In genomic region chrX:11901791-11902190, GRCm38 (mm10) we compare ENCODE assay signal across 23 mouse cellular contexts.
A peak's percentile ranks its signal among the peaks of the same experiment; 100 is the strongest.
DNase-seq lines count a peak whose midpoint lies in the region; ATAC-seq and TF ChIP-seq lines count a peak whose summit lies in the region.
"Had no signal": no experiment of that assay in that cellular context is flagged by ENCODE, and none has a peak within 500 bp of the region (broad histone marks: within the 10 kb centered on the region; RNA-seq: fewer than 3 reads in every experiment).

No protein-coding gene starts in this region.

- H3K27ac ChIP-seq in lung, embryonic 14.5 days (ENCODE audit: low read depth) = no peak overlapping the region
- no peak overlapping the region for H3K27ac ChIP-seq in lung, postnatal 0 days (ENCODE audit: low read length)
- H3K27ac ChIP-seq: embryonic facial prominence, embryonic 13.5 days; forebrain, embryonic 10.5 days; forebrain, embryonic 13.5 days; gastrocnemius, adult 2 months; hindbrain, embryonic 12.5 days; hindbrain, embryonic 15.5 days had no signal

- no peaks in the 10 kb centered on the region for H3K9me3 ChIP-seq in lung, embryonic 14.5 days (ENCODE audit: low read depth, low read length)
- H3K9me3 ChIP-seq in lung, postnatal 0 days (ENCODE audit: low read length) = no peaks in the 10 kb centered on the region
- H3K9me3 ChIP-seq: embryonic facial prominence, embryonic 13.5 days; forebrain, embryonic 10.5 days; forebrain, embryonic 13.5 days; hindbrain, embryonic 12.5 days; hindbrain, embryonic 15.5 days had no signal

- no peaks in the 10 kb centered on the region for H3K27me3 ChIP-seq in lung, embryonic 14.5 days (ENCODE audit: insufficient read depth, low read length)
- no peaks in the 10 kb centered on the region for H3K27me3 ChIP-seq in lung, postnatal 0 days (replicated peaks; ENCODE audit: insufficient read depth, low read length)
- H3K27me3 ChIP-seq: forebrain, embryonic 13.5 days; Patski had no signal

- no peaks in the 10 kb centered on the region for H3K4me1 ChIP-seq in lung, embryonic 14.5 days (ENCODE audit: insufficient read depth)
- no peaks in the 10 kb centered on the region; the same call in 1 of the 2 replicates for H3K4me1 ChIP-seq in lung, adult 2 months (ENCODE audit: control insufficient read depth, insufficient read depth, low read length)
- H3K4me1 ChIP-seq in lung, postnatal 0 days (ENCODE audit: insufficient read depth, low read depth, low read length) = no peaks in the 10 kb centered on the region
- H3K4me1 ChIP-seq: embryonic facial prominence, embryonic 13.5 days; forebrain, embryonic 10.5 days; hindbrain, embryonic 15.5 days had no signal

- no peak for TF ChIP-seq POLR2A in lung, adult 2 months (IDR thresholded peaks at IDR 0.05; ENCODE audit: borderline replicate concordance, extremely low read depth, low read depth, low read length)

- H3K9ac ChIP-seq in lung, embryonic 14.5 days = no peak overlapping the region
- no peak overlapping the region for H3K9ac ChIP-seq in lung, postnatal 0 days (replicated peaks; ENCODE audit: low read depth)
- H3K9ac ChIP-seq: embryonic facial prominence, embryonic 13.5 days; forebrain, embryonic 13.5 days; hindbrain, embryonic 12.5 days; hindbrain, embryonic 15.5 days had no signal

- ATAC-seq in lung, embryonic 14.5 days (ENCODE audit: insufficient read depth) = no peak
- ATAC-seq in lung, postnatal 0 days = peak; percentile 38; the same call in 1 of the 2 replicates
- ATAC-seq: forebrain, embryonic 13.5 days; forebrain, embryonic 16.5 days; Patski had no signal

- H3K36me3 ChIP-seq in lung, embryonic 14.5 days (ENCODE audit: insufficient read depth) = no peaks in the 10 kb centered on the region
- H3K36me3 ChIP-seq in lung, postnatal 0 days (ENCODE audit: insufficient read depth, low read length) = no peaks in the 10 kb centered on the region
- H3K36me3 ChIP-seq: embryonic facial prominence, embryonic 13.5 days; forebrain, embryonic 10.5 days; hindbrain, embryonic 12.5 days; hindbrain, embryonic 15.5 days had no signal

- no peak overlapping the region for H3K4me3 ChIP-seq in lung, embryonic 14.5 days (ENCODE audit: low read depth, low read length)
- H3K4me3 ChIP-seq in lung, adult 2 months (replicated peaks; ENCODE audit: extremely low read depth, low read depth, low read length) = no peak overlapping the region
- H3K4me3 ChIP-seq in lung, postnatal 0 days (ENCODE audit: low read depth, low read length) = no peak overlapping the region
- H3K4me3 ChIP-seq: embryonic facial prominence, embryonic 13.5 days; forebrain, embryonic 10.5 days; forebrain, embryonic 13.5 days; gastrocnemius, adult 2 months; hindbrain, embryonic 12.5 days; hindbrain, embryonic 15.5 days had no signal

- peak; percentile 47 for DNase-seq in lung, embryonic 14.5 days
- DNase-seq in lung, adult 2 months = no peak
- no peak for DNase-seq in lung, postnatal 0 days (ENCODE audit: low spot score)
- no peak for DNase-seq in lung, postnatal 36 days
- DNase-seq in lung, postnatal 14 days = peak; percentile 25
- no peak for DNase-seq in frontal cortex, adult 2 months (ENCODE audit: extremely low spot score in 1 of 2, low spot score in 1 of 2)
- DNase-seq: adrenal gland, postnatal 10 days; adrenal gland, postnatal 36 days; B cell, adult 2 months; cerebellum, adult 18-20 months; cerebellum, adult 9-10 months; cerebellum, postnatal 14 days; gastrocnemius, adult 2 months; gastrocnemius, postnatal 14 days; heart, adult 11 months had no signal

- TF ChIP-seq CTCF in lung, embryonic 14.5 days (IDR thresholded peaks at IDR 0.05; ENCODE audit: low read depth) = no peak
- no peak for TF ChIP-seq CTCF in lung, adult 2 months (IDR thresholded peaks at IDR 0.05; ENCODE audit: insufficient read depth, low read length)
- no peak for TF ChIP-seq CTCF in lung, postnatal 0 days (IDR thresholded peaks at IDR 0.05)

- H3K4me2 ChIP-seq in lung, embryonic 14.5 days = no peak overlapping the region
- H3K4me2 ChIP-seq in lung, postnatal 0 days (replicated peaks; ENCODE audit: low read depth, low read length) = no peak overlapping the region
- H3K4me2 ChIP-seq: embryonic facial prominence, embryonic 13.5 days; forebrain, embryonic 13.5 days; heart, embryonic 11.5 days; hindbrain, embryonic 12.5 days; hindbrain, embryonic 15.5 days had no signal

- whole genome bisulfite sequencing in lung, embryonic 14.5 days = 36% methylated on average over 5 of the region's 5 CpGs
- 62% methylated on average over 5 of the region's 5 CpGs for WGBS in lung, adult 2 months
- 50% methylated on average over 5 of the region's 5 CpGs for WGBS in lung, postnatal 0 days

- TF ChIP-seq EP300 in lung, postnatal 0 days (IDR thresholded peaks at IDR 0.05) = no peak

Comparison
In these comparisons a context has a peak if more than half of its experiments do, and no peak if none do; other contexts are left out.
1. DNase-seq: peak in lung, embryonic 14.5 days (single experiment) and lung, postnatal 14 days (single experiment); none in lung, adult 2 months (single experiment), lung, postnatal 0 days (single experiment), lung, postnatal 36 days (single experiment) and frontal cortex, adult 2 months (0 of 2).